Comparison of ENCODE assay signal across 20 mouse cellular contexts in the genomic region with DNA sequence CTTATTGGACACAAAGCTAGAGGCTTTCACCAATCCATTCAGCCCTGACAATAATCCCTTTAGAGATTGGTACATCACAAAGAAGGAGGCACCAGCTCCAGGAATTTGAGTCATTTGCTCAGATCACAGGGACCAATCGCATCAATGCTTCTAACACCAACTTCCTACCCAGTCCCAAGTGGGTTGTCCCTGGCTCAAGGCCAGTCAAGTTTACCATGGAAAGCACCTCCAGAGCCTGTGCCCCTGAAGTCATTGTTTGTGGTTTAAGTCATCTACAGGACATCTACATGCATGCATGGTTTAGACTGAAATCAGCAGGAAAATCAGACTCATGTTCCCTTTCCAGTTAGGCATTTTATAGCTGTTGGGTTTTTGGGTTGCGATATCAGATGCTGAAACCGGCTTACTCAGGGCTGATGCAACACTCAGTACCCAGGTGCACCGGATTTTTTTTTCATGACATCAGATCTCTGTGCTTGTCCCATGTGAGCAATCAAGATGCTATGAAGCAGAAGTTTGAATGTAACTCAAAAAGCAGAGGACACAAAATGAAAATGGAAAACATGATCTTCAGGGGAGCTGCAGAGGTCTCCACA. TPM values are rescaled to one million over a fixed set of nuclear protein-coding genes. Genes with fewer than 3 reads are reported as not detected.
DNase-seq lines count a peak whose midpoint lies in the region; ATAC-seq and TF ChIP-seq lines count a peak whose summit lies in the region.
"Had no signal": no experiment of that assay in that cellular context is flagged by ENCODE, and none has a peak within 500 bp of the region (broad histone marks: within the 10 kb centered on the region; RNA-seq: fewer than 3 reads in every experiment).

No protein-coding gene starts in this region.

- H3K27ac ChIP-seq in kidney, embryonic 14.5 days (ENCODE audit: low read depth, low read length), result no peak overlapping the region
- H3K27ac ChIP-seq: heart, embryonic 10.5 days; hindbrain, postnatal 0 days; layer of hippocampus, adult 2 months; macrophage; midbrain, embryonic 15.5 days; neural tube, embryonic 13.5 days had no signal

- H3K4me1 ChIP-seq in kidney, embryonic 14.5 days (ENCODE audit: control insufficient read depth, insufficient read depth, low read length), result peaks cover 9% of the 10 kb centered on the region

- no peak overlapping the region for H3ac ChIP-seq in myocyte (ENCODE audit: control insufficient read depth, insufficient read length)

- TF ChIP-seq POLR2A in myocyte (IDR thresholded peaks at IDR 0.05; ENCODE audit: insufficient read length, low read depth), result no peak

- H3K9me3 ChIP-seq in kidney, embryonic 14.5 days (ENCODE audit: control insufficient read depth, low read length), result no peaks in the 10 kb centered on the region
- H3K9me3 ChIP-seq: heart, embryonic 10.5 days; midbrain, embryonic 15.5 days; neural tube, embryonic 13.5 days had no signal

- no peak overlapping the region for H3K4me3 ChIP-seq in kidney, embryonic 14.5 days (ENCODE audit: low read length)
- no peak overlapping the region for H3K4me3 ChIP-seq in myocyte
- H3K4me3 ChIP-seq: heart, embryonic 10.5 days; layer of hippocampus, adult 2 months; midbrain, embryonic 15.5 days; neural tube, embryonic 13.5 days had no signal

- peak; percentile 26 for DNase-seq in kidney, adult 9 months
- DNase-seq in 3T3-L1 (ENCODE audit: low read depth, low spot score) (peak; percentile 82), R1 (ENCODE audit: low read depth, low spot score) (peak; percentile 56)
- DNase-seq in gastrocnemius, postnatal 4 days (ENCODE audit: low spot score in 2 of 2), result no peak
- DNase-seq in right cerebral cortex, postnatal 36 days (ENCODE audit: low spot score in 2 of 2), result no peak
- DNase-seq: adrenal gland, postnatal 36 days; cerebellum, adult 9-10 months; gastrocnemius, postnatal 25 days; retina, postnatal 1 day; thymus, adult 2 months; thymus, postnatal 4 days had no signal

- no peaks in the 10 kb centered on the region for H3K79me2 ChIP-seq in myocyte (ENCODE audit: control insufficient read depth, insufficient read depth)

- no peaks in the 10 kb centered on the region for H3K27me3 ChIP-seq in kidney, embryonic 14.5 days (ENCODE audit: control insufficient read depth, insufficient read depth, low read length)
- H3K27me3 ChIP-seq in myocyte (ENCODE audit: control insufficient read depth, insufficient read depth, insufficient read length), result no peaks in the 10 kb centered on the region
- H3K27me3 ChIP-seq: midbrain, embryonic 15.5 days; neural tube, embryonic 13.5 days had no signal

- no peak for ATAC-seq in kidney, embryonic 14.5 days (ENCODE audit: low FRiP score, low TSS enrichment)
- ATAC-seq: hindbrain, postnatal 0 days; intestine, postnatal 0 days; midbrain, embryonic 15.5 days had no signal

- H3K36me3 ChIP-seq in kidney, embryonic 14.5 days (ENCODE audit: control insufficient read depth, insufficient read depth, low read length), result no peaks in the 10 kb centered on the region
- H3K36me3 ChIP-seq in myocyte (ENCODE audit: control insufficient read depth, insufficient read depth), result no peaks in the 10 kb centered on the region
- H3K36me3 ChIP-seq: heart, embryonic 10.5 days; midbrain, embryonic 15.5 days; neural tube, embryonic 13.5 days had no signal

- no peak overlapping the region for H3K9ac ChIP-seq in kidney, embryonic 14.5 days (ENCODE audit: low read depth, low read length)
- H3K9ac ChIP-seq: midbrain, embryonic 15.5 days; neural tube, embryonic 13.5 days had no signal

- H3K4me2 ChIP-seq in kidney, embryonic 14.5 days (replicated peaks; ENCODE audit: low read depth, low read length), result no peak overlapping the region
- H3K4me2 ChIP-seq in myocyte (ENCODE audit: low read depth), result peak overlapping the region; percentile 41
- H3K4me2 ChIP-seq: midbrain, embryonic 15.5 days; neural tube, embryonic 13.5 days had no signal

- WGBS in kidney, embryonic 14.5 days, result 81% methylated on average over 4 of the region's 4 CpGs

TF ChIP-seq in myocyte, 11 proteins besides CTCF, POLR2A, EP300 and RAD21:
- TF ChIP-seq CEBPB (IDR thresholded peaks at IDR 0.05; ENCODE audit: insufficient read depth, poor library complexity, severe bottlenecking) (peak; percentile 95), MYOG (IDR thresholded peaks at IDR 0.05; ENCODE audit: control insufficient read depth in 1 of 3, insufficient read depth in 1 of 3, insufficient read length in 2 of 3, low read depth in 2 of 3) (no peak), MYOD1 (IDR thresholded peaks at IDR 0.05; ENCODE audit: control insufficient read depth in 1 of 3, insufficient read length in 2 of 3, low read depth in 2 of 3) (peak in 2 of 3 experiments; percentile 7 to 11), TCF12 (IDR thresholded peaks at IDR 0.05; ENCODE audit: insufficient read depth, poor library complexity, severe bottlenecking) (peak; percentile 40), REST (IDR thresholded peaks at IDR 0.05; ENCODE audit: insufficient read depth, insufficient read length) (no peak), MAX (IDR thresholded peaks at IDR 0.05; ENCODE audit: low read depth) (no peak), SRF (IDR thresholded peaks at IDR 0.05; ENCODE audit: control insufficient read depth, insufficient read length, low read depth) (no peak), E2F4 (IDR thresholded peaks at IDR 0.05; ENCODE audit: insufficient read depth) (no peak), TCF3 (IDR thresholded peaks at IDR 0.05; ENCODE audit: insufficient read length, low read depth) (no peak), POLR2AphosphoS2 (IDR thresholded peaks at IDR 0.05; ENCODE audit: insufficient read length, low read depth) (no peak), USF1 (IDR thresholded peaks at IDR 0.05; ENCODE audit: low read depth) (no peak)
TF ChIP-seq in myocyte: peak in this region for 3.

RNA-seq across cellular contexts. Expression of gene Sh3bp4, which starts 50.3 kb away (rescaled TPM):
- polyA plus RNA-seq in kidney, embryonic 14.5 days (2014; fragmentation: Nextera tagmentation; extraction: Ambion mirVana), result 14.9 and 26.1 TPM in 2 replicates
- polyA plus RNA-seq in myocyte (2012; fragmentation: generic; extraction: Trizol), result 23.2 TPM
- 10 to 100 TPM; 16.8 to 17.1 TPM for total RNA-seq in gastrocnemius, postnatal 4 days (2021)

Comparison
In these comparisons a context has a peak if more than half of its experiments do, and no peak if none do; other contexts are left out.
1. DNase-seq: peak in kidney, adult 9 months (single experiment), 3T3-L1 (single experiment) and R1 (single experiment); none in gastrocnemius, postnatal 4 days (0 of 2) and right cerebral cortex, postnatal 36 days (0 of 2).